Mouse (Mus musculus) granulocyte monocyte progenitor cell, adult 5-6 weeks (primary cell): ENCODE measurements around the gene Il12a. TPM values are rescaled to one million over a fixed set of nuclear protein-coding genes. Genes with fewer than 3 reads are reported as not detected.
"Not testable (repeated sequence)": the region's sequence is repeated elsewhere in the genome, so short reads cannot be mapped to it uniquely, and the experiment has no call there.

Experiments used
- ATAC-seq: replicated peaks from 2 replicates; pipeline ENCODE4 v1.8.0; 2016; ENCODE audit warnings: mild to moderate bottlenecking, moderate TSS enrichment, inconsistent platforms; ENCODE audit not compliant: poor library complexity, severe bottlenecking
- total RNA-seq, 2 experiments: library from RNA; stranded (forward) in 1 of 2; stranded (reverse) in 1 of 2; fragments of 200-712, 200-1000 nt in 1 of 2; fragments of >200 nt in 1 of 2; fragmentation: Nextera tagmentation in 1 of 2; gene quantifications; 2 replicates each; pipeline ENCODE4 v1.2.3; 2014 to 2017

The Il12a gene
- total RNA-seq, 2 experiments from 2014 or later: 28.3 to 36.2 TPM

GRCm38 (mm10) chr3:68719229-68719819, 28.9 kb downstream of the Il12a start:
- no peak for ATAC-seq

DNA sequence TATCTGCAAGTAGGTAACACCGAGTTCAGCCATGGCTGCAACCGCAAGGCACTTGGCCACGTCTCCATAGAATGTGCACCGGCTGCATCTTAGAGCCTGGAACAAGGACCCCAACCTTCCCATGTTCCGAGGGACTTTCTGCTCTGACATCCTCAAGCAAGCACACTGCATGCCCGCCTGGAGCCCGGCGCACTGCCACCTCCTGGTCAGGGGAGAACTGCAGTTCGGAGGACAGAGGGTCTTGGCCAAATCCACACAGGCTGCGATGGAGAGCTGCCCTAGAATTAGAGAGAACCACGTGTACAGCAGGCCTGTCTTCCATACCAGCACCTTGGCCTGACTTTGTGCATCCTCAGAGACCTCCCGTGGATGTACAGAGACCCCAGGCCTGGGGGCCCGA, 29.8 kb downstream of the Il12a start:
- peak; percentile 93 for ATAC-seq

DNA sequence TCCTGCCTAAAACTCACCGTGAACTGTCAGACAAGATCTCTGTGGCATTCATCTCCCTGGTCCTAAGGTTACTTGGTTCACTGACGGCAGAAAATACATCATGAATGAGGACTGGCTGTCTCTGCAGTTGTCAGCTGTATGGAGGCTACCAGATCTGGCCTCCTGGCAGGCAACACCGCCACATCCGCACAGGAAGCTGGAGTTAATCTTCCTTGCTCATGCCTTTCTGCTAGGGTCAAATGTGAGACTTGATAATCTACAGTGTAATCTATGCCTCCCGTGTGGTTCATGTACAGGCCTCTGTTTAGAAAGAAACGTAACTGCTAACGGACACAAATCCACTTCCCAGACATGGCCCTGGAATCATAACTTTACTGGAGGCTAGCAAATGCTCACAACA, 51.5 kb downstream of the Il12a start:
- no peak for ATAC-seq

DNA sequence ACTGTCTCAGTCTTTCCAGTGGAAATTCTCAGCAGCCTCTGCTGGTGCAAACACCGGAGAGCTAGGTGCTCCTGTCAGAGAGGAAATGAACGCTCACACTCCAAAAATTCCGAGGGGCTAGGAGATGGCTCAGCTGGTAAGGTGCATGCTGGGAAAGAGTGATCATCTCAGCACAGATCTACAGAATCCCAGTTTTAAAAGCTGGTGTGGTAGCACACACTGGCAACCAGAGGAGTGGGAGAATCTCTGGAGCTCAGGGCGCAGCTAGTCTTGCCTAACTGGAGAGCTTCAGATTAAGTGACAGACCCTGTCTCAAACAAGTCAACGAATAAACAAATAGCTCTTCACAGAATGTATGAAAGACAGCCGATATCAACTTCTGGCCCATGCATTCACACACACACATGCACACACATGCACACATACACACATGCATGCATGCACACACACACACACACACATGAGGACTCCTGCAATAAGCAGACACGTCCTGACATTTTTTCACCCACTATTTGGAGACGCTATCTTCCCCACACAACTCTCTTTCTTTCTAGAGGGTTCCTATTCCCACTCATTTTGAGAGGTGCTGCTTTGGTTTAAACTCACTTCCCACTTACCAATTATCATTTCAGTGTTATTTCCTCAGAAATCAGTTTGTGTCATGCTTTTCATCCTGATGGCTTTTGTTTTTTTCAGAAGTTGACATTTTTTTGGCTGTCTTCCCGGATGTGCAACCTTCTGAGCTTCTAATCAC, 52.5 kb downstream of the Il12a start:
- no peak for ATAC-seq

GRCm38 (mm10) chr3:68743472-68743732, 53.0 kb downstream of the Il12a start:
- ATAC-seq: no peak

DNA sequence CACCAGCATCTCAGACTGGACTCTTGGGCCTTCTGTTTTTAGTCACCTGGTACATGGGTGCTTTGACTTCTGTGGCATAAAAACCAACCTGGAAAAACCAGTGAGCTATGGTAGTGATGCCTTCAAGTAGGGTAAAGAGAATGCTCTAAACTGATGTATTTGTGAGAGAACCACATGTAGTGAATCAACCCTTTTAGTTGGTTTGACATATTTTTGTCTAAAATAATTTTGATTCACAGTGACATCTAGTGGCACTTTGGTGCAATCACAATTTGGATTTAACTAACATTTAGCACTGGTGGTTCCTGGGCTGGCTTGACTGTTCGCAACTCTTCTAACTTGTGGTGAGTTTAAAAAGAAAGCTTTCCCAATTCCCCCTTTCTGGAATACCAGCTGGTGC, 53.7 kb downstream of the Il12a start:
- ATAC-seq: peak; percentile 40

DNA sequence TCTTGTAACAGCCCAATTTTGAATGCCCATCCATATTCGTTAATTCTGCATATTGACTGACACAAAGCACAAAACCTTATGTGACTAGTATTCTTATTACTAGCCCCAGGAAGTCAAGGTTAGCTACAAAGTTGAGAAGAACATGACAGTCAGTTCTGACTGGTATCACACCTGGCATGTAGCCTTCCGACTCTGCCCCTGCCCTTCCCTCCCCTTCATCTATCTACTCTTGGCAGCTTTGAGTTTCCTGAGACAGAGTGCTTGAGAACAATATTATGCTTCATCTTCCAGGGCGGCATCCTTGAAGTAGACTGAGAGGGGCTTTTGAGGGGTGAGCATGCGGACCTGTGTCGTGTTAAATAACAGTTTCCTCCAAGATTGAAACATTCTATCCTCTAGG, 54.6 kb downstream of the Il12a start:
- ATAC-seq: no peak

DNA sequence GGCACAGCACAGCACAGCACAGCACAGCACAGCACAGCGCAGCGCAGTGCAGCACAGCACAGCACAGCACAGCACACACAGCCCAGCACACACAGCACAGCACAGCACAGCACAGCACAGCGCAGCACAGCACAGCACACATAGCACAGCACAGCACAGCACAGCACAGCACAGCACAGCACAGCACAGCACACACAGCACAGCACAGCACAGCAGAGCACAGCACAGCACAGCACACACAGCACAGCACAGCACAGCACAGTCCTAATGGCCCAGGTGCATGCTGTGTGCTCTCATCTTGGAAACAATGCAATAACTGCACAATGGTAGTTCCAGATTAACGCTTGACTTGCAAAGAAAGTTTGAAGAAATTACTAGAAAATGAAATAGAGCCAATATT, 55.8 kb downstream of the Il12a start:
- not testable (repeated sequence) for ATAC-seq

Other genes starting within 250 kb of the Il12a start
- not detected in 2 replicates for gene 1110032F04Rik, start 178.9 kb downstream of the Il12a start, total RNA-seq (2014; fragmentation: Nextera tagmentation)
- not detected in 2 replicates for gene 1110032F04Rik, start 178.9 kb downstream of the Il12a start, total RNA-seq (2017)